Mouse (Mus musculus) intestine, embryonic 15.5 days (tissue): ENCODE data around the gene P3h2. TPM values are rescaled to one million over a fixed set of nuclear protein-coding genes. Genes with fewer than 3 reads are reported as not detected.

Experiments used
- ATAC-seq: fragments of 200-750 bp; cut with Nextera tagmentation; 2 replicates; pipeline ENCODE4 v1.8.0; 2017; ENCODE audit warnings: moderate TSS enrichment, moderate library complexity
- H3K27ac ChIP-seq: fragments of 300-500 bp; sonication (generic); 2 replicates; pipeline ENCODE4 v1.5.1; 2015; ENCODE audit warnings: mild to moderate bottlenecking, inconsistent platforms
- H3K27me3 ChIP-seq: fragments of 300-500 bp; sonication (generic); replicated peaks from 2 replicates; pipeline ENCODE4 v1.6.1; 2015; ENCODE audit warnings: inconsistent platforms
- H3K36me3 ChIP-seq: fragments of 300-500 bp; sonication (generic); 2 replicates; pipeline ENCODE4 v1.6.1; 2015; ENCODE audit warnings: inconsistent platforms
- H3K4me1 ChIP-seq: fragments of 300-500 bp; sonication (generic); replicated peaks from 2 replicates; pipeline ENCODE4 v1.6.1; 2015; ENCODE audit warnings: inconsistent platforms
- H3K4me2 ChIP-seq: fragments of 300-500 bp; sonication (generic); replicated peaks from 2 replicates; pipeline ENCODE4 v1.6.1; 2015; ENCODE audit warnings: mild to moderate bottlenecking, inconsistent platforms
- H3K4me3 ChIP-seq: fragments of 300-500 bp; sonication (generic); replicated peaks from 2 replicates; pipeline ENCODE4 v1.5.1; 2015; ENCODE audit warnings: inconsistent platforms
- H3K9ac ChIP-seq: fragments of 300-500 bp; sonication (generic); 2 replicates; pipeline ENCODE4 v1.6.1; 2015; ENCODE audit warnings: inconsistent platforms
- H3K9me3 ChIP-seq: fragments of 300-500 bp; sonication (generic); 2 replicates; pipeline ENCODE4 v1.6.1; 2016; ENCODE audit warnings: inconsistent platforms
- WGBS: fragments of 180-500 bp; shearing (Covaris S2); methylation state at CpG from one replicate; pipeline ENCODE4 v1.1.7; 2015; 5-methylcytosine and 5-hydroxymethylcytosine counted together
- polyA plus RNA-seq: library from polyadenylated mRNA; unstranded; fragments of >200 nt; fragmentation: Nextera tagmentation; extraction: Ambion mirVana; gene quantifications from 2 replicates; pipeline ENCODE4 v1.2.1, GENCODE M21; 2015

P3h2 gene
- polyA plus RNA-seq, 1 experiment from 2014 or later, result 3.0 TPM

DNA sequence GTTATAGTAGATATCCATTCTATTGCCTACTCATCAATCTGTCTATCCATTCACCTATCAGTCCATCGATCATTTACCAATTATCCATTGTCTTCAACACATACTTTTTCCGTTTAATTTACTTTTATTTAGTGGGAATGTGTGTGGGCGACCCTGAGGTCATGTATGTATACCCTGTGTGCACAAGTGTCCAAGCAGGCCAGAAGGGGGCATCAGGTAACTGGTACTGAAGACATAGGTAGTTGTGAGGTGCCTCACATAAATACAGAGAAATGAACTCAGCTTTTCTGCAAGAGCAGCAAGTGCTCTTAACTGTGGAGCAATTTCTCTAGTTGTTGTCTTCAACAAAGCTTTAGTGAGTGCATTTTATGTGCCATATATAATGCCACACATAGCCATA, 79.2 kb downstream of the P3h2 start:
- Histone ChIP-seq H3K4me3 (no peak overlapping the region), H3K9me3 (no peaks in the 10 kb centered on the region), H3K27me3 (no peaks in the 10 kb centered on the region), H3K4me1 (no peaks in the 10 kb centered on the region), H3K27ac (no peak overlapping the region), H3K9ac (no peak overlapping the region), H3K36me3 (no peaks in the 10 kb centered on the region), H3K4me2 (no peak overlapping the region)
- 69% methylated on average over 3 of the region's 3 CpGs for WGBS
- ATAC-seq, result no peak

DNA sequence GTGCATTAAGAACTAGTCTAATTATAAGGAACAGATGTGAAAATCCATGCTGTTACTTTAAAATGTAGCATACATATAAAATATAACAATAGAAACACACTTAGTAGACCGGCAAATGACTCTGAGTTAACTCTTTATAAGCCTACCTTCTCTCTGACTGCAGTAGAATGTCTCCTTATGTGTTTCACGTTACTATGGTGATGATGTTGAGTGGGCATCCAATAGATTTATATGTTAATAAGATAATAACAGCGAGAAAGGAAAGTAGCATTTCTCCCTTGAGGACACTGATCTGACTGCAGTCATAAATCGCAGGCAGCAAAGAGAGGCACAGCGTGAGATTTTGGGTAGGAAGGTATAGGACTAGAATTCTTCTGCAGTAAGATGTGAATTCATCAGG, 81.0 kb downstream of the P3h2 start:
- H3K9ac ChIP-seq, result no peak overlapping the region
- ATAC-seq, result no peak
- no peaks in the 10 kb centered on the region for H3K9me3 ChIP-seq
- H3K27ac ChIP-seq, result no peak overlapping the region
- H3K4me2 ChIP-seq, result no peak overlapping the region
- H3K36me3 ChIP-seq, result no peaks in the 10 kb centered on the region
- no peak overlapping the region for H3K4me3 ChIP-seq
- WGBS, result 68% methylated on average over 5 of the region's 5 CpGs
- no peaks in the 10 kb centered on the region for H3K4me1 ChIP-seq
- H3K27me3 ChIP-seq, result no peaks in the 10 kb centered on the region

- H3K4me3 ChIP-seq, result no peak overlapping the region
- WGBS, result 66% methylated on average over 4 of the region's 4 CpGs
- no peak overlapping the region for H3K27ac ChIP-seq
- no peak overlapping the region for H3K9ac ChIP-seq
- H3K4me2 ChIP-seq, result no peak overlapping the region
- no peaks in the 10 kb centered on the region for H3K9me3 ChIP-seq
- H3K4me1 ChIP-seq, result no peaks in the 10 kb centered on the region
- H3K27me3 ChIP-seq, result no peaks in the 10 kb centered on the region
- no peaks in the 10 kb centered on the region for H3K36me3 ChIP-seq
- no peak for ATAC-seq
These were observed 82.2 kb downstream of the P3h2 start for GRCm38 (mm10) chr16:26023352-26023751.

DNA sequence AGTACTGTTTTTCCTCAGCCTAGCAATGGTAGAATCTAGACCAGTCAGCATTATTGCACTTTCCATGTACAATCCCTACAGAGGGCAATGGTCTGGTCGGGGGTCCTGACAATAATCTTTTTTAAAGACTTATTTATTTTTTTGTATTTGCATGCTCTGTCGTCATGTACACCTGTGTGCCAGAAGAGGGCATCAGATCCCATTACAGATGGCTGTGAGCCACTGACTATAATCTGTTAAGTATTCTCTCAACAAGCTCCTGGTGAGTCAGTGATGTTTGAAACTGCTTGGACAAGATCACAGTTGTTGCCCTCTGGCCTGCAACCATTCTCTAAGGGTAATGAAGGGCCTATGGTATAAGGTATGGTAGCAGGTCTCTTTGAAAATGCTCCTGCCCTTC, 83.8 kb downstream of the P3h2 start:
- Histone ChIP-seq H3K4me1 (no peaks in the 10 kb centered on the region), H3K4me3 (no peak overlapping the region), H3K36me3 (no peaks in the 10 kb centered on the region), H3K4me2 (no peak overlapping the region), H3K27ac (no peak overlapping the region), H3K27me3 (no peaks in the 10 kb centered on the region), H3K9ac (no peak overlapping the region), H3K9me3 (no peaks in the 10 kb centered on the region)
- 61% methylated on average over 2 of the region's 2 CpGs for WGBS
- no peak for ATAC-seq

DNA sequence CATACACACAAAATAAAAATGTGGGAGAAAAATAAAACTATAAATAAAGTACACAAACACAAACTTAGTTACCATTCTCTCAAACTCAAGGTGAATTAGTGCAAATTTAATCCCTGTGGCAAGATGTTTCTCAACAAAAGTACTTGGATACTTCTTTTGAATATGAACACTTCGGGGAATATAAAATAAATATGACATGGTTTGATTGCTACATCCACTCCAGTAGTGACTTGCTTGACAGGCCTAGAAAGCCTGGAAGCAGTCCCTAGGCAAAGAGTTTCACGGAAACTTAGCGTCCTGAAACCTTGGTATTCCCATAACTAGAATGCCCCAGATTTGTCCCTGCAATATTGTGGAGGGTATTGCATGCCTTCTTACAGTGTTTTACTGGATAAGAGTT, 99.8 kb downstream of the P3h2 start:
- no peak for ATAC-seq
- no peaks in the 10 kb centered on the region for H3K9me3 ChIP-seq
- H3K9ac ChIP-seq, result no peak overlapping the region
- H3K27ac ChIP-seq, result no peak overlapping the region
- WGBS, result 86% methylated on average over 3 of the region's 3 CpGs
- no peaks in the 10 kb centered on the region for H3K36me3 ChIP-seq
- no peaks in the 10 kb centered on the region for H3K27me3 ChIP-seq
- H3K4me2 ChIP-seq, result no peak overlapping the region
- H3K4me3 ChIP-seq, result no peak overlapping the region
- H3K4me1 ChIP-seq, result no peaks in the 10 kb centered on the region

- Histone ChIP-seq H3K9ac (no peak overlapping the region), H3K4me2 (no peak overlapping the region), H3K36me3 (no peaks in the 10 kb centered on the region), H3K4me1 (no peaks in the 10 kb centered on the region), H3K27ac (no peak overlapping the region), H3K4me3 (no peak overlapping the region), H3K9me3 (no peaks in the 10 kb centered on the region), H3K27me3 (no peaks in the 10 kb centered on the region)
- ATAC-seq, result no peak
- WGBS, result 54% methylated on average over 4 of the region's 4 CpGs
These were observed 102.3 kb downstream of the P3h2 start for GRCm38 (mm10) chr16:26003261-26003660.

DNA sequence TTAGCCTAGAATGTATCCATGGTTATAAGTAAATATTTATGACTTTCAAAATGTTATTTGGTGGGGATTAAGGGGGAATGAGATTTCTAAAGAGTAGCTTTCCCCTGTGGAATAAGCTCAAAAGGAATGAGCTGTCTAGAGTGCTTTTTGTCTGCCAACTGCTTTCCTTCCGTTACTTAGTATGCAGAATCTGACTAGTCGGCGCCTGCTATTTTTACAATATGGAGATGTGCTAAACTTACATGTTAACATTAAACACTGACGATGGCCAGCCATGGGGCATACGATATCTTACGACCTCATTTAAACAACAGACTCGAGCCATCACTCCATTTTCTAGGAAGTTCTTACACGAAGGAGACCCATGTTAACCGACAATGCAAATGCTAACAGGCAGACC, 102.7 kb downstream of the P3h2 start:
- WGBS, result 55% methylated on average over 9 of the region's 9 CpGs
- Histone ChIP-seq H3K4me2 (no peak overlapping the region), H3K27me3 (no peaks in the 10 kb centered on the region), H3K27ac (no peak overlapping the region), H3K36me3 (no peaks in the 10 kb centered on the region), H3K4me1 (no peaks in the 10 kb centered on the region), H3K9ac (no peak overlapping the region), H3K9me3 (no peaks in the 10 kb centered on the region), H3K4me3 (no peak overlapping the region)
- no peak for ATAC-seq

- no peak overlapping the region for H3K4me3 ChIP-seq
- H3K4me2 ChIP-seq, result no peak overlapping the region
- no peak overlapping the region for H3K27ac ChIP-seq
- no peaks in the 10 kb centered on the region for H3K4me1 ChIP-seq
- no peak for ATAC-seq
- no peaks in the 10 kb centered on the region for H3K36me3 ChIP-seq
- no peaks in the 10 kb centered on the region for H3K27me3 ChIP-seq
- no peaks in the 10 kb centered on the region for H3K9me3 ChIP-seq
- 89% methylated on average over 3 of the region's 3 CpGs for WGBS
- H3K9ac ChIP-seq, result no peak overlapping the region
These were observed 111.0 kb downstream of the P3h2 start for GRCm38 (mm10) chr16:25994605-25995004.

DNA sequence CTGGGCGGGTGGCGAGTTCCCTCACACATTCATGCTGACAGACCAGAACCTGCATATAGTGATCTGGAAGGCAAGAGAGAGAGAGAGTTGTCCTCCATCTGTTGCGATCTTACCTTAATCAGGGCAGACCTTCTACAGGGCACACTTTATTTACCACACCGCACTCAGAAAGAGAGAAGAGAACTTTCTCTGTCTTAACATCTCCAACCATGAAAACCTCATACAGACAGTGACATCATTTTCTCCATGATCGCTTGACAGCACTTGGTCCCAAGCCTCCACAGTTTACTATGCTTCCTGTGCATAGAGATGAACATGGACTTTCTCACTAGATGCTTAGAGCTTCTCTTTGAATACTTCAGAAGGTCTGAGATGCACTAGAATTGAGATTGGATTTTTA, 118.4 kb downstream of the P3h2 start:
- no peaks in the 10 kb centered on the region for H3K27me3 ChIP-seq

GRCm38 (mm10) chr16:25983635-25984034, 121.9 kb downstream of the P3h2 start:
- WGBS, result 33% methylated on average over 4 of the region's 4 CpGs
- no peak for ATAC-seq

More for the DNA sequence above, 118.4 kb downstream of the P3h2 start:
- H3K4me1 ChIP-seq, result no peaks in the 10 kb centered on the region
- no peaks in the 10 kb centered on the region for H3K36me3 ChIP-seq
- no peak overlapping the region for H3K9ac ChIP-seq
- ATAC-seq, result no peak
- 94% methylated on average over 5 of the region's 5 CpGs for WGBS
- no peak overlapping the region for H3K4me2 ChIP-seq
- no peak overlapping the region for H3K4me3 ChIP-seq
- H3K9me3 ChIP-seq, result no peaks in the 10 kb centered on the region
- H3K27ac ChIP-seq, result no peak overlapping the region

DNA sequence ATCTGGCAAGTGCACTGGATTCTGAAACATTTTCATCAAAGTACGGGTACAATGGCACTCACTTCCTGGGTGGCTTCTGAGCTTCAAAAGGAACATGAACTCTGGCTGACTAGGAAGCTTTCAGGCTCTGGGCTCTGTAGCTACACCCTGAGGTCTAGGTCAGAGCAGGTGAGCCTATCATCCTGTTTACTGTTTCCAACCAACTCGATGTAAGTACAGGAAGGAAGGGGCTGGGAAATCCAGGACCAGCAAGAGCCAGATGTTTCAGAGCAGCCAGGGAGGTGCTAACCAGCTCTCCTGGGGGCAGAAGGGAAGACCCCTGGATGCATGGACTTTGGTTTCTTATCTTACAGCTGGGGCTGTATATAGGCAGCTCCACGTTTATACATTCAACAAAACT, 126.5 kb downstream of the P3h2 start:
- Histone ChIP-seq H3K9me3 (no peaks in the 10 kb centered on the region), H3K36me3 (no peaks in the 10 kb centered on the region), H3K4me3 (no peak overlapping the region), H3K27me3 (no peaks in the 10 kb centered on the region), H3K9ac (no peak overlapping the region), H3K4me1 (no peaks in the 10 kb centered on the region), H3K27ac (no peak overlapping the region), H3K4me2 (no peak overlapping the region)
- WGBS, result 61% methylated on average over 3 of the region's 3 CpGs
- ATAC-seq, result no peak

More at GRCm38 (mm10) chr16:25983635-25984034, 121.9 kb downstream of the P3h2 start:
- no peaks in the 10 kb centered on the region for H3K36me3 ChIP-seq
- no peak overlapping the region for H3K4me2 ChIP-seq
- H3K4me1 ChIP-seq, result no peaks in the 10 kb centered on the region
- H3K9ac ChIP-seq, result no peak overlapping the region
- H3K27ac ChIP-seq, result no peak overlapping the region
- no peak overlapping the region for H3K4me3 ChIP-seq
- no peaks in the 10 kb centered on the region for H3K27me3 ChIP-seq
- no peaks in the 10 kb centered on the region for H3K9me3 ChIP-seq

DNA sequence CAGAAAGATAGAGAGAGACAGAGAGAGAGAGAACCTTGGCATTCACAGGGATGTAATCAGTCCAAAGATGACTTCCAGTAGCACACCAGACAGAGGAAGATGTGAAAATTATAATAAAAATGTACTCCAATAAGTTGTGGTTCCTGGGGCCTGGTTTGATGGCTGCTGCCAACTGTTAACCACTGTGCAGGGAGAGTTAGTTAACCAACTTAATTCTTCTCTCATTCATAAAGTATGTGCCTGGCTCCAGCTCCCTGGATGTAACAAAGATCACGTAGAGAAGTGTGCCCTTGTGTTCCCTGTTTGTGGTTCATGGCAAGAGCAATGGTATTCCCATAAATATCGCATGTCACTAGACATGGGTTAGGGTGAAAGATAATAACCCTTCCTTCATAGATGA, 128.4 kb downstream of the P3h2 start:
- 86% methylated on average over 2 of the region's 2 CpGs for WGBS
- no peaks in the 10 kb centered on the region for H3K27me3 ChIP-seq
- H3K36me3 ChIP-seq, result no peaks in the 10 kb centered on the region
- H3K27ac ChIP-seq, result no peak overlapping the region
- H3K4me2 ChIP-seq, result no peak overlapping the region
- no peak overlapping the region for H3K4me3 ChIP-seq
- ATAC-seq, result no peak
- no peak overlapping the region for H3K9ac ChIP-seq
- no peaks in the 10 kb centered on the region for H3K4me1 ChIP-seq
- no peaks in the 10 kb centered on the region for H3K9me3 ChIP-seq

DNA sequence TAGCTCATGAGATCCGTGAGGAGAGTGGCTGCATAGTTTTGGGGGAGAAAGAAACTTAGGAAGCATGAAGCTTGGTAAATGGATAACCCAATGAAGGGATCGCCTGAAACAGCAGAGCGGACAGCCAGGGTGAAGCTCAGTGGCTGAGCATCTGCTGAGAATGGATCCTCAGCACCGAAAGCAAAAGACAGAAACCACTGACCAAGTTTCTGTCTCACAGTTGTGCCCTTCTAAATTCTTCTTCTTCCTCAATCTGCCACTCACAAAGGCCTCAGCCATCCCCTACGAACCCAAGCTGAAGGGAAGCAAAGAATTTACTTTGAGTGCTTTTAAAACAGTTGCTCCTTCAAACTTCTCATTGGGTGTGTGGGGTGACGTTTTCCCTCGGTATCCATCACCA, 134.3 kb downstream of the P3h2 start:
- 86% methylated on average over 7 of the region's 7 CpGs for WGBS
- no peak overlapping the region for H3K4me2 ChIP-seq
- H3K27ac ChIP-seq, result no peak overlapping the region
- H3K4me3 ChIP-seq, result no peak overlapping the region
- H3K36me3 ChIP-seq, result no peaks in the 10 kb centered on the region
- no peaks in the 10 kb centered on the region for H3K9me3 ChIP-seq
- H3K4me1 ChIP-seq, result no peaks in the 10 kb centered on the region
- H3K27me3 ChIP-seq, result no peaks in the 10 kb centered on the region
- no peak for ATAC-seq
- no peak overlapping the region for H3K9ac ChIP-seq

DNA sequence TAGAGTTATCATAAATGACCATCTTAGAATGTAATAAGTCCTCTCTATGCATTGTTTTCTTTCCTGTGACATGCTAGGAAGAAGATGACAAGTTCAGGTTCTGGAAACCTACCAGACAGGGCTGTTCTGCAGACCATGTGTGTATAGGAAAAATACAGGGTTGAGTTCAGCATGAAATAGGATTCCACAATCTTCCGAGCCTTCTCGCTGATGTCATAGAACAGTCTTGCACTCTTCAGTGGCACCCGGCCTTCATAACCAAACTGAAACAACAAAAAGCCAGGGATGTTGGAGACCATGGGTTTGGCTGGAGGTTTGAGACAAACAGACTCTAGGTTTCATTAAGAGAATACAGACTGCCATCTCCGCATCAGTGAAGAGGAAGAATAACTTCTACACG, 134.9 kb downstream of the P3h2 start:
- ATAC-seq, result no peak
- H3K4me1 ChIP-seq, result no peaks in the 10 kb centered on the region
- no peaks in the 10 kb centered on the region for H3K9me3 ChIP-seq
- no peak overlapping the region for H3K9ac ChIP-seq
- H3K27me3 ChIP-seq, result no peaks in the 10 kb centered on the region
- H3K4me3 ChIP-seq, result no peak overlapping the region
- WGBS, result 86% methylated on average over 5 of the region's 5 CpGs
- no peak overlapping the region for H3K27ac ChIP-seq
- no peaks in the 10 kb centered on the region for H3K36me3 ChIP-seq
- no peak overlapping the region for H3K4me2 ChIP-seq
